Mouse (Mus musculus) midbrain, postnatal 0 days (tissue): Measurements from ENCODE around the gene Trim52. TPM values are rescaled to one million over a fixed set of nuclear protein-coding genes. Genes with fewer than 3 reads are reported as not detected.

Experiments used
- ATAC-seq: fragments of 200-750 bp; cut with Nextera tagmentation; 2 replicates; pipeline ENCODE4 v1.8.0; 2017; ENCODE audit warnings: moderate number of reproducible peaks, mild to moderate bottlenecking, moderate TSS enrichment, moderate library complexity; ENCODE audit not compliant: low FRiP score
- DNase-seq: peaks from one replicate; pipeline ENCODE4 v3.0.0-alpha.2; 2015; ENCODE audit warnings: low spot score
- H3K27ac ChIP-seq: fragments of 300-500 bp; sonication (generic); 2 replicates; pipeline ENCODE4 v1.5.1; 2014; ENCODE audit warnings: low read depth, mild to moderate bottlenecking, low read length, mixed read lengths
- H3K27me3 ChIP-seq: fragments of 300-500 bp; sonication (generic); 2 replicates; pipeline ENCODE4 v1.6.1; 2014; ENCODE audit warnings: low read length, control low read depth, mixed read lengths; ENCODE audit not compliant: insufficient read depth
- H3K36me3 ChIP-seq: fragments of 300-500 bp; sonication (generic); 2 replicates; pipeline ENCODE4 v1.6.1; 2014; ENCODE audit warnings: low read length, control low read depth, mixed read lengths; ENCODE audit not compliant: insufficient read depth
- H3K4me1 ChIP-seq: fragments of 300-500 bp; sonication (generic); 2 replicates; pipeline ENCODE4 v1.6.1; 2014; ENCODE audit warnings: mild to moderate bottlenecking, control low read depth, antibody characterized with exemption, low read length, mixed read lengths; ENCODE audit not compliant: insufficient read depth
- H3K4me2 ChIP-seq: fragments of 300-500 bp; sonication (generic); 2 replicates; pipeline ENCODE4 v1.6.1; 2014; ENCODE audit warnings: low read depth, mild to moderate bottlenecking, low read length, mixed read lengths; ENCODE audit not compliant: poor library complexity, severe bottlenecking
- H3K4me3 ChIP-seq: fragments of 300-500 bp; sonication (generic); 2 replicates; pipeline ENCODE4 v1.5.1; 2014; ENCODE audit warnings: low read depth, mild to moderate bottlenecking, low read length, moderate library complexity
- H3K9ac ChIP-seq: fragments of 300-500 bp; sonication (generic); replicated peaks from 2 replicates; pipeline ENCODE4 v1.6.1; 2014; ENCODE audit warnings: mild to moderate bottlenecking, low read length, moderate library complexity, mixed read lengths; ENCODE audit not compliant: poor library complexity, severe bottlenecking
- H3K9me3 ChIP-seq: fragments of 300-500 bp; sonication (generic); 2 replicates; pipeline ENCODE4 v1.6.1; 2016; ENCODE audit warnings: low read length, control low read depth
- CTCF ChIP-seq: IDR thresholded peaks from 2 replicates; pipeline ENCODE4 v1.5.1; 2016; ENCODE audit warnings: antibody characterized with exemption, mild to moderate bottlenecking
- WGBS: fragments of 180-500 bp; shearing (Covaris S2); extraction: QIAGEN DNeasy Blood & Tissue Kit; methylation state at CpG from one replicate; pipeline ENCODE4 v1.1.7; 2014; 5-methylcytosine and 5-hydroxymethylcytosine counted together
- polyA plus RNA-seq: library from polyadenylated mRNA; unstranded; fragments of >200 nt; fragmentation: Nextera tagmentation; extraction: Ambion mirVana; gene quantifications from 2 replicates; pipeline ENCODE4 v1.2.1, GENCODE M21; 2015
- total RNA-seq: library from RNA; depleted of rRNA; stranded (reverse); fragments of >200 nt; gene quantifications from 2 replicates; pipeline ENCODE4 v1.2.3, GENCODE M21; 2014

Trim52 gene
- total and polyA plus RNA-seq, 2 experiments from 2014 or later = not detected

GRCm38 (mm10) chr14:106106425-106106824, 427 bp downstream of the Trim52 start:
- Histone ChIP-seq H3K27me3 (no peaks in the 10 kb centered on the region), H3K36me3 (no peaks in the 10 kb centered on the region), H3K4me1 (no peaks in the 10 kb centered on the region), H3K27ac (no peak overlapping the region), H3K4me2 (no peak overlapping the region), H3K9ac (no peak overlapping the region), H3K9me3 (no peaks in the 10 kb centered on the region), H3K4me3 (no peak overlapping the region)
- ATAC-seq (0 out of 2 replicates have a peak, but pooled peaks have one; percentile 13), DNase-seq (no peak)
- WGBS = 98% methylated on average over 22 of the region's 22 CpGs
- TF ChIP-seq CTCF = no peak

- Histone ChIP-seq H3K36me3 (no peaks in the 10 kb centered on the region), H3K4me2 (no peak overlapping the region), H3K9me3 (no peaks in the 10 kb centered on the region), H3K27me3 (no peaks in the 10 kb centered on the region), H3K9ac (no peak overlapping the region), H3K4me3 (no peak overlapping the region), H3K4me1 (no peaks in the 10 kb centered on the region), H3K27ac (no peak overlapping the region)
- 85% methylated on average over 2 of the region's 2 CpGs for WGBS
- TF ChIP-seq CTCF = no peak
- ATAC-seq (no peak), DNase-seq (no peak)
Observed at GRCm38 (mm10) chr14:106119371-106119770, 13.4 kb downstream of the Trim52 start.

GRCm38 (mm10) chr14:106136272-106136671, 30.3 kb downstream of the Trim52 start:
- TF ChIP-seq CTCF = no peak
- no peak for ATAC-seq

GRCm38 (mm10) chr14:106151188-106151587, 45.2 kb downstream of the Trim52 start:
- no peak overlapping the region for H3K9ac ChIP-seq
- no peaks in the 10 kb centered on the region for H3K4me1 ChIP-seq
- no peaks in the 10 kb centered on the region for H3K27me3 ChIP-seq
- H3K36me3 ChIP-seq = no peaks in the 10 kb centered on the region
- no peaks in the 10 kb centered on the region for H3K9me3 ChIP-seq
- WGBS = 69% methylated on average over 2 of the region's 2 CpGs
- DNase-seq = no peak
- TF ChIP-seq CTCF = no peak
- H3K4me2 ChIP-seq = no peak overlapping the region
- H3K4me3 ChIP-seq = no peak overlapping the region
- no peak overlapping the region for H3K27ac ChIP-seq
- ATAC-seq = no peak

More at GRCm38 (mm10) chr14:106136272-106136671, 30.3 kb downstream of the Trim52 start:
- Histone ChIP-seq H3K4me3 (no peak overlapping the region), H3K27me3 (no peaks in the 10 kb centered on the region), H3K4me2 (no peak overlapping the region), H3K9ac (no peak overlapping the region), H3K4me1 (no peaks in the 10 kb centered on the region), H3K9me3 (no peaks in the 10 kb centered on the region), H3K36me3 (no peaks in the 10 kb centered on the region), H3K27ac (no peak overlapping the region)
- no peak for DNase-seq

- WGBS = 91% methylated on average over 7 of the region's 7 CpGs
- Histone ChIP-seq H3K4me3 (no peak overlapping the region), H3K4me1 (no peaks in the 10 kb centered on the region), H3K9me3 (no peaks in the 10 kb centered on the region), H3K36me3 (no peaks in the 10 kb centered on the region), H3K27ac (no peak overlapping the region), H3K4me2 (no peak overlapping the region), H3K27me3 (no peaks in the 10 kb centered on the region), H3K9ac (no peak overlapping the region)
- DNase-seq (no peak), ATAC-seq (no peak)
- TF ChIP-seq CTCF = no peak
Observed at GRCm38 (mm10) chr14:106154879-106155576, 49.0 kb downstream of the Trim52 start.

- Histone ChIP-seq H3K4me3 (no peak overlapping the region), H3K9me3 (no peaks in the 10 kb centered on the region), H3K4me1 (no peaks in the 10 kb centered on the region), H3K36me3 (no peaks in the 10 kb centered on the region), H3K9ac (no peak overlapping the region), H3K27me3 (no peaks in the 10 kb centered on the region), H3K27ac (no peak overlapping the region), H3K4me2 (no peak overlapping the region)
- ATAC-seq (no peak), DNase-seq (no peak)
- TF ChIP-seq CTCF = no peak
- WGBS = 79% methylated on average over 1 of the region's 1 CpGs
Observed at GRCm38 (mm10) chr14:106156533-106156932, 50.5 kb downstream of the Trim52 start.
